ENCODE assay signal across 8 mouse cellular contexts in the genomic region with DNA sequence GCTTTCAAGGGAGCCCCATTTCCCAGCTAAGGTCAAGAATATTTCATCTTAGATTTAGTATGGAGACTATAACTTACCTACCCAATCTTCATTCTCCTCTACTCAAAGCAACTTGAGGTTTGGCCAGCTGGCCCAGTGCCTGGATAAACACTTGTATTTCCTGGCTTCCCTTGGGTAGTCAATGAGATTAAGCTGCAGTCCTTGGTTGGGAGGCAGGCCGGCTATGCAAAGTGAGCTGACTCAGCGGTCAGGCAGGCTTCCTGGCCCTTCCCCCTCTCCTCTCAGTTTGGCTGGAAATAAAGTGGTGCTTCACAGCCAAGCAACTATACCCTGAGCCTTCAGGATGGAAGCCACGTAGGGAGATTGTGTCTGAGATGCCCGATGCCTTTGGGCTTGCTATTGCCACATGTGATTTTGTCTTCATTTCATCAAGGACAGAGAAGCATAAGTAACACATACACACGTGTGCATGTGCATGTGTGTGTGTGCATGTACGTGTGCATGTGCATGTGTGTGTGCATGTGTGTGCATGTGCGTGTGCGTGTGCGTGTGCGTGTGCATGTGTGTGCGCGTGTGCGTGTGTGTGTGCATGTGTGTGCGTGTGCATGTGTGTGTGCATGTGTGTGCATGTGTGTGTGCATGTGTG.
DNase-seq lines count a peak whose midpoint lies in the region; ATAC-seq lines count a peak whose summit lies in the region.

No protein-coding gene starts in this region.

- peak; percentile 53 for DNase-seq in limb, embryonic 11.5 days (ENCODE audit: low spot score)
- DNase-seq in limb, embryonic 10.5 days (ENCODE audit: low spot score) = no peak
- peak; percentile 85 for DNase-seq in forebrain, embryonic 14.5 days (ENCODE audit: low spot score)
- DNase-seq in heart, postnatal 10 days = peak; percentile 93 to 94
- peak; percentile 88 to 91 for DNase-seq in kidney, postnatal 25 days
- DNase-seq in right cerebral cortex, postnatal 10 days (ENCODE audit: low spot score in 2 of 2) = peak; percentile 76 to 78
- DNase-seq in T-cell, adult 2 months (ENCODE audit: low spot score) = no peak

- intact Hi-C loops in heart, postnatal 10 days (cut with DNase I) = no loop called here

- no peaks in the 10 kb centered on the region for H3K27me3 ChIP-seq in limb, embryonic 11.5 days (ENCODE audit: control insufficient read depth, insufficient read depth, low read length)
- no peaks in the 10 kb centered on the region for H3K27me3 ChIP-seq in limb, embryonic 10.5 days (ENCODE audit: low read depth, poor library complexity, severe bottlenecking)
- H3K27me3 ChIP-seq in forebrain, embryonic 14.5 days (replicated peaks; ENCODE audit: control insufficient read depth, insufficient read depth, low read length) = no peaks in the 10 kb centered on the region
- H3K27me3 ChIP-seq in lung, embryonic 15.5 days = no peaks in the 10 kb centered on the region

- H3K4me2 ChIP-seq in limb, embryonic 11.5 days (ENCODE audit: low read depth, severe bottlenecking) = no peak overlapping the region
- no peak overlapping the region for H3K4me2 ChIP-seq in forebrain, embryonic 14.5 days (ENCODE audit: low read length)
- peak overlapping the region; percentile 44 for H3K4me2 ChIP-seq in lung, embryonic 15.5 days

- H3K36me3 ChIP-seq in limb, embryonic 11.5 days (ENCODE audit: control insufficient read depth, insufficient read depth, low read length) = no peaks in the 10 kb centered on the region
- H3K36me3 ChIP-seq in limb, embryonic 10.5 days = no peaks in the 10 kb centered on the region
- no peaks in the 10 kb centered on the region for H3K36me3 ChIP-seq in forebrain, embryonic 14.5 days (ENCODE audit: control insufficient read depth, insufficient read depth, low read length)
- H3K36me3 ChIP-seq in lung, embryonic 15.5 days = no peaks in the 10 kb centered on the region

- H3K9me3 ChIP-seq in limb, embryonic 11.5 days (ENCODE audit: control insufficient read depth, low read length) = no peaks in the 10 kb centered on the region
- H3K9me3 ChIP-seq in limb, embryonic 10.5 days (replicated peaks) = no peaks in the 10 kb centered on the region
- H3K9me3 ChIP-seq in forebrain, embryonic 14.5 days (replicated peaks; ENCODE audit: control insufficient read depth, low read length) = no peaks in the 10 kb centered on the region
- no peaks in the 10 kb centered on the region for H3K9me3 ChIP-seq in lung, embryonic 15.5 days

- 76% methylated on average over 14 of the region's 14 CpGs for WGBS in limb, embryonic 11.5 days
- whole genome bisulfite sequencing in limb, embryonic 10.5 days = 75% methylated on average over 14 of the region's 14 CpGs
- WGBS in forebrain, embryonic 14.5 days = 70% methylated on average over 14 of the region's 14 CpGs
- 65% methylated on average over 14 of the region's 14 CpGs for WGBS in lung, embryonic 15.5 days

- H3K4me3 ChIP-seq in limb, embryonic 11.5 days (ENCODE audit: low read depth, low read length) = no peak overlapping the region
- no peak overlapping the region for H3K4me3 ChIP-seq in limb, embryonic 10.5 days
- no peak overlapping the region for H3K4me3 ChIP-seq in forebrain, embryonic 14.5 days (ENCODE audit: low read depth, low read length)
- H3K4me3 ChIP-seq in lung, embryonic 15.5 days = 0 out of 2 replicates have a peak overlapping the region, but pooled peaks have one; percentile 8

- peak; percentile 59; the same call in 1 of the 2 replicates for ATAC-seq in limb, embryonic 11.5 days (ENCODE audit: insufficient number of reproducible peaks, low FRiP score, low TSS enrichment, low read depth)
- ATAC-seq in forebrain, embryonic 14.5 days = peak; percentile 80
- peak; percentile 94 for ATAC-seq in lung, embryonic 15.5 days (ENCODE audit: borderline replicate concordance, extremely low read depth, low FRiP score, low TSS enrichment)

- H3K27ac ChIP-seq in limb, embryonic 11.5 days (replicated peaks; ENCODE audit: low read depth, low read length) = no peak overlapping the region
- no peak overlapping the region for H3K27ac ChIP-seq in limb, embryonic 10.5 days
- H3K27ac ChIP-seq in forebrain, embryonic 14.5 days (ENCODE audit: low read depth, low read length) = no peak overlapping the region
- H3K27ac ChIP-seq in lung, embryonic 15.5 days = peak overlapping the region; percentile 71

- H3K9ac ChIP-seq in limb, embryonic 11.5 days (ENCODE audit: low read length) = no peak overlapping the region; the same call in 1 of the 2 replicates
- no peak overlapping the region for H3K9ac ChIP-seq in forebrain, embryonic 14.5 days (ENCODE audit: low read length)
- no peak overlapping the region for H3K9ac ChIP-seq in lung, embryonic 15.5 days

- H3K4me1 ChIP-seq in limb, embryonic 11.5 days (ENCODE audit: control insufficient read depth, insufficient read depth, low read length) = peaks cover 19% of the 10 kb centered on the region
- H3K4me1 ChIP-seq in limb, embryonic 10.5 days = peaks cover 32% of the 10 kb centered on the region
- H3K4me1 ChIP-seq in forebrain, embryonic 14.5 days (ENCODE audit: control insufficient read depth, insufficient read depth, low read length) = peaks cover 10% of the 10 kb centered on the region
- peaks cover 24% of the 10 kb centered on the region for H3K4me1 ChIP-seq in lung, embryonic 15.5 days

Comparison
In these comparisons a context has a peak if more than half of its experiments do, and no peak if none do; other contexts are left out.
1. DNase-seq: peak in limb, embryonic 11.5 days (single experiment), forebrain, embryonic 14.5 days (single experiment), heart, postnatal 10 days (2 of 2), kidney, postnatal 25 days (2 of 2) and right cerebral cortex, postnatal 10 days (2 of 2); none in limb, embryonic 10.5 days (single experiment) and T-cell, adult 2 months (single experiment).
2. Peak in every context shown above with its lines, with median percentiles within 50 percentile points of each other: ATAC-seq.